Mouse (Mus musculus) testis, postnatal 10 days (tissue): Measurements from ENCODE around the gene Gm3646.

Experiments
- DNase-seq: peaks from one replicate; pipeline ENCODE4 v3.0.0; 2021; ENCODE audit warnings: low spot score

Gm3646 gene

GRCm38 (mm10) chr1:39805243-39805979 lies at the start of gene Gm3646:
Gene Gm3646, minus strand, starts transcription at chr1:39805332.
- DNase-seq: no peak

DNA sequence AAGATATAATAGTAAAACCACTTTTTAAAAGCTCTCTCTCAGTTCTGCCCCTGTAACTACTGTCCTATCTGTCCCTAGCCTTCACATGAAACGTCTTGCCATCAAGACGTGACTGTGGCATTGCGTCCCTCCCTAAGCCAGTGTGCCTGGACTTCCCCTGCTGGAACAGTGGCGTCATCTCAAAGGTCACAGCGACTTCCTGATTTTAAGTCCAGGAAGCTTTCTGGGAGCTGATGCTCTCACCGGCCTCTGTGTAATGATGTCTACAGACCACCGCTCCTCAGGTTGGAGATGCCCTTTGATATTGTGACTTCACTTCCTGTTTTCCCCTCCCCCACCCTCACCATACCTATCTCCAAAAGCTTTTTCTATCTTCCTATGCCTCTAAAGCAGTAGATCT lies 41.9 kb upstream of the Gm3646 start:
- no peak for DNase-seq

DNA sequence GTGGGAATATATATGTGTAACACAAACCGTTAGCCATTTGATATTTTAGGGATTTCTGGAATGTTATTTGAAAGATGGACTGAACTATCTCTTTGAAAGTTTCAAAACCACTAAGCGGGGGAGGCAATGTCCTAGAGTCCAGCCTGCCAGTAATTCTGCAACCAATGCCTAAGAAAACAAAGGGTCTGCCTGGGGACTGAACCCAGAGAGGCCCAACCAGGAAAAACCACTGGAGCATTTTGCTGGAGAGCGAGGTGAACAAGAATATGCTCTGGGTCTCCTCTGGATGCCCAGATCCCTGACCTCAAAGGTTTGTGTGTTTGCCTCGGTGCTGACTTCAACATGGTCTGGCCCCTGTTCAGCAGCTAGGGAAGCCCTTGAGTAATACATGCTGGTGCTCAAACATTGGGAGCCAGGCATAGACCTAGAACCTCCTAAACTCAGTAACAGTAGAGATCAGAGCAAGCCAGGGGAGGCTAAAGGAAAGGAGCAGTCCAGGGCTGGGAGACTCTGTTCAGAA lies 41.0 kb upstream of the Gm3646 start:
- no peak for DNase-seq

DNA sequence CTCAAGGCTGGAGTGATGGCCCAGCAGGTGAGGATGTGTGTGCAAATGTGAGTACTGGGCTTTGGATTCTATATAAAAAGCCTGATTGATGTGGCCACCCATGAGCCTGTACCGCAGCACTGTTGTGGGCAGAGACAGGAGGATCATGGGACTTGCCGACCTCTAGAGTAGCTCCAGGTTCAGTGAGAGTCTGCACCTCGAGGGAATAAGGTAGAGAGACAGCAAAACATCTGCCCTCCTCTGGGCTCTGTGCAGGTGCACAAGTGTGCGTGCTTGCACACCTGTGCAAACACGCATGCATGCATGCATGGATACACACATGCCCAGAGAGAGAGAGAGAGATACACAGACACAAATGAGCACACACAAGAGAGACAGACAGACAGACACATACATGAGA lies 38.2 kb upstream of the Gm3646 start:
- DNase-seq: no peak

DNA sequence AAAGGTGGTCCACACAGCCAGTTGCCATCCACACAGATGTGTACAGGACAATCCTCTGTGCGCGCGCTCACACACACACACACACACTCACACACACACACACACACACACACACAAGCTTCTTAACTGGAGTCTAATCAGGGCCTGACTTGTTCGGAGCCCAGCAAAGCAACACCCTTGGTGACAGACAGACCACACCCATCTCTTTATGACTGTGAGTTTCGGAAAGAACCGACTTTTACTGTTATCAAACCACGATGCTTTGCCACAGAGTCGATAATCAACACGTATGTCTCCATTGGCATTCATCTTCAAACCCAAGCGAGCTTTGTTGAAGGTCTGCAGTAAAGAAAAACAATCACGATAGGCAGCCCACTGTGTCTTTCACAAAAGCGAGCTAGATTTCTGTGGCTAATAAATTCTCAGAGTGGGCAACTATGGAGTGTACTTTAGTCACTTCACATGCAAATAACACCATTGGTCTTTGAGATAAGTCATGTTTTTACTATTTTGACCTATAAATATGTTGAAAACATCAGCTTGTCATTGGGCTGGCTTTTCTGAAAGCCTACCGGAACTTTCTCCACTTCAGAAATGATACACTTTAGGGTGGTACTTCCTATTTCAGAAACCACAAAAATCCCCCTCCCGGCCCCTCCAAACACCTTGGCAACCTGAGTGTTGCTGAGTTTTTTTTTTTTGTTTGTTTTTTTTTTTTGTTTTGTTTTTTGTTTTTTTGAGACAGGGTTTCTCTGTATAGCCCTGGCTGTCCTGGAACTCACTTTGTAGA lies 37.3 kb upstream of the Gm3646 start:
- DNase-seq: no peak

DNA sequence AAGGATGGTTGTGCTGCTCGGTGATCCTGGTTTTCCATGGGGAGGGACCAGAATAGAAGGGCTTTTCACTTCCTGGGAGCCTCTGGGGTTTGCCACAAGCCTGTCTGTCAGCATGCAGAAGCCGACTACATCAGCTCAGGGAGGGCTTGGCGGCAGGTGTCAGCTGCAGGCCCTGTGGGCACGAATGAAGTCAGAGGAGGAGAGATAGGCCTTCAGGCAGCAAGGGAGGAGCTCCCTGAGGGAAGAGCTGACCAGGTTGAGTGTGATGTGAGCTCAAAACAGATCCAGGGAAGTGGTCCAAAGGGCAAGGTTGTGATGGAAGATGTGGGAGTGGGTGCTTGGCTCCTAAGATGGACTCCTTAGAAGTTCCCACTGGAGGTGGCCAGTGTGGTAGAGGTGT lies 35.7 kb upstream of the Gm3646 start:
- DNase-seq: no peak

- DNase-seq: no peak
These were observed 34.7 kb upstream of the Gm3646 start for GRCm38 (mm10) chr1:39839838-39840237.

GRCm38 (mm10) chr1:39839217-39839616 lies 34.1 kb upstream of the Gm3646 start:
- DNase-seq: no peak

- DNase-seq: no peak
These were observed 33.5 kb upstream of the Gm3646 start for GRCm38 (mm10) chr1:39838487-39839169.

DNA sequence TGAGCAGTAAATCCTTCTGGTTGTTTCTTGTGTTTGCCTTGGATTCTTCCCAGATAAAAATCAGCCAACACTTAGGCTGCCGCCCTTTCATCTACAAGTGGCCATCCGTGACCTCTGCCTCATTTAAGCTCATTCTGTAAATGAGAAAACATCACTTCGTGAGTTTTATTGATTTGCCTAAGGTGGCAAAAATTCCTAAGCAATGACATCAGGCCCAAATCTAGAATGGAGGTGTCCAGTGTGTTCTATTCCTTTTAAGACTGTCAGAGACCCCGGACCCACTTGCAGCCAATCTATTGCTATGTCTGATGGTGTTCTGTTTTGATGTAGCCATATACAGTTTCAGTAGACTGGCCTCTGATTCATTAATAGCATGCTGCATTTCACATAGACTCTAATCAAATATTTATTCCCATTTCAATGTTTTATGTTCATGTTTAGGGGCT lies 26.5 kb upstream of the Gm3646 start:
- DNase-seq: no peak

- DNase-seq: no peak
These were observed 25.9 kb upstream of the Gm3646 start for GRCm38 (mm10) chr1:39830786-39831593.

DNA sequence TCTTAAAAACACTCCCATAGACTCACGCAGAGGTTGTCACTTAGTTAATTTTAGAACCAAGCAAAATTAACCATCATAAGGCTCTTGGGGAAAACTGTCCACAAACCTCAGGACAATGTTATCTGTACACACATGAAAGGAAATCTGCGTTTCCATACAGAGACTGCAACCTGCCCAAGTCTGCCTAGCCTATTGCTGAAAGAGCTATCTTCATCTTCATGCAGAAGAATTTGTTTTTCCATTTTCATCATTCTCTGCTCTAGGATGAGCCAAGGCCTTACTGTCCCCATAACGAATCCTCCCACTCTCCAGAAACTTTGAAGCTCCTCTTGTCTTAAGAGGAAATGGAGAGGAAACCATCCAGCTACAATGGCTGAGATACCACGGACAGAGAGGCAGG lies 19.8 kb upstream of the Gm3646 start:
- no peak for DNase-seq

GRCm38 (mm10) chr1:39824240-39824639 lies 19.1 kb upstream of the Gm3646 start:
- no peak for DNase-seq

DNA sequence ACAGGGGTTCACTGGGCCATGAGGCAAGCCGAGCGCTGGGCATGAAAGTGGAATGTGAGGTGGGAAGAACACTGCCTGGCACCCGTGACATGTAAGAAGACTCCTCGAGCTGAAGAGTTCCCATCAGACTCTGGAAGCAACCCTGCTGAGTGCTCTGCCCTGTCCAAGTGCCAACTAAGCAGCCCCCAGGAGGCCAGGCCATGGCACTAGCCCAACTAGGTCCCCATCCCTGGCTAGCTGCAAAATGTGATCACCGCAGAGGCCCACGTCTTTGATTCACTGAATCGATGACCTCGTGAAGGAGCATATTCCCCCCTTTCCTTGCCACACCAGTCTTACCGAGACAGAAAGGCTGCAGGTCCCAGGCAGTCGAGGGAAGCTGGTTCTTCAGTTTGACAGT lies 14.5 kb upstream of the Gm3646 start:
- no peak for DNase-seq

DNA sequence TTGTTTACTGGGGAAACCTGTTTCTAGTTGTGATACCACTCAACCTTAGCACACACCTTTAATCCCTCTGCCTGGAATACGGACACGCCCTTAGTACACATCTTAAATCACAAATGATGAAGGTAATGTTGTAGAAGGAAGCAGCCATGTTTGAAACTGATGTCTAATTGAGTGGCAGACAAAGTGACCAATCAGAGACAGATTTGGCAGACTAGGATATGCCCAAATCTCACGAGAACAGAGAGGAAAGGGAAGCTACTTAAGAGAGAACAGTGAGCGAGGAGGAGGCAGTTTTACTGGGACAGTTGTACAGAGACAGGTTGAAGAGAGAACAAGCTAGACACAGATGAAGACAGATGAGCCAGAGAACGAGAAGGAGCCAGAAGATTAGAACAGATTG lies 10.6 kb upstream of the Gm3646 start:
- DNase-seq: no peak

DNA sequence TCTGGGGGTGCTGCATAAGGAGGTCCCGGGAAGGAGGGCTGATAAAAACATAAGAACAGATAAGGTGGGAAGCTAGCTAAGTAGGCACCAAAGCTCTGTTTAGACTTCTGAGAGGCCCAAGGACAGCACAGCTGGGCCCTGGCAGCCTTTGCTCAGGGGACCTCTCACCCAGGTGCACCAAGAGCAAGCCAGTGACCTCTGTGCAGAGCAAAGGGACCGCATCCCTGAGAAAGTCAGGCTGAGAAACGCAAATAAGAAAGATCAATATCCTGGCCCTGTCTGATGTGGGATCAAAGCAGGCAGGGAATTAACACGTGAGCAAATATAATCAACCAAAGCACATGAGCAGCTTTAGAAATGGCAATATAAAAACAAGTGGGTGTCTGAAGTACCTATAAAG lies 7.9 kb upstream of the Gm3646 start:
- DNase-seq: no peak

GRCm38 (mm10) chr1:39804789-39805188 lies 343 bp downstream of the Gm3646 start:
- DNase-seq: no peak

- DNase-seq: no peak
These were observed 2.2 kb downstream of the Gm3646 start for GRCm38 (mm10) chr1:39802946-39803345.

GRCm38 (mm10) chr1:39797496-39797895 lies 7.6 kb downstream of the Gm3646 start:
- no peak for DNase-seq

DNA sequence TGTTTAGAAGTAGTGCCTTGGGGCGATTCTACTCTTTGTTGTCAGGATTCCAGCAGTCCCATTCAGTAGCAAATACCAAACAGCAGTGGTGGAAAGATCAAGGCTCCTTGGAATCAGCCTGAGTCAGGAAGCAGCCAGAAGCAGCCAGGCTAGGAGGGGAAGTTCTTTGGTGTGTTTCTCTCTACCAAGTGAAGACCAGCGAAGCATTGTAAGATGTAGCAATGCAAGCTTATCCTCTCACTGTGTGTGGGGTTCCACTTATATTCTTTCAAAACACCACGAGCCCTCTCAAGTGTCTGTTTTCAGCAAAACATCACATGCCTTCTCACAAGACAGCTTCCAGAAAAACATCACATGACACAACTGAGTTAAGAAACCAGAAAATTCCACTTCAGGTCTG lies 8.4 kb downstream of the Gm3646 start:
- DNase-seq: no peak

DNA sequence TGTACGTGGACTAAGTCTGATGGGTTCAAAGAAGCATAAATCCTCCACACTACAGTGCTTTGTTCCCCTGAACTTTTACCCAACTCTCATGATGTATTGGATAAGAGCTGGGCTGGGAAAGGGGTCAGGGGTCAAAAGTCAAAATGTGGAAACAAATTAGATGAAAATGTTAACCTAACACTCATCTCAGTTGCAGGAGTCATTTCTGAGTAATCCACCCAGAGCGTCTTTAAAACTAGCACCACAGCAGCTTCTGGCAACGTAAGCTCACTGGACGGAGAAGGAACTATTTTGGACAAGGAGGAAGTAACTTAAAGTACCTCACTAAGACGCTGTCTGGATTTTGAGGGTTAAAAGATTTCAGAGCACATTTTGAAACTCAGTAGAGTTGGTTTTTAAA lies 20.5 kb downstream of the Gm3646 start:
- no peak for DNase-seq

- DNase-seq: no peak
These were observed 23.3 kb downstream of the Gm3646 start for GRCm38 (mm10) chr1:39781835-39782234.
